Mouse (Mus musculus): ENCODE results near the gene Il9.

DNA sequence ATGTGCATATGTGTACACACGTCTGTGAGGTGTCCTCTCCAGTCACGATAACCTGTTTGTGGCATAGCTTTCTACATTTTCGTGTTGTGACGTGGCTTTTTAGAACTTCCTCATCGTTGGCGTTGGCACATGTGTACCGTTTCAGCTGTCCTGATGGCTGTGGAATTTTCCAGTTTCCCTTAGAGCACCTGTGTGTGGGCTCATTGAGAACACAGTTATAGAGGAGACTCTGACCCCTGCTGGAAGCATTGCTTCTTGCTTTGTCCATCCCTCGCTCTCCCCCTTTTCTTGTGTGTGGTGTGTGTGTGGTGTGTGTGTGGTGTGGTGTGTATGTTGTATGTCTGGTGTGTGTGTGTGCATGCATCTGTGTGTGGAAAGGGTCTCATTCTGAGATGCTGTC, 32.0 kb downstream of the Il9 start:
- TF ChIP-seq CTCF (IDR thresholded peaks at IDR 0.05; ENCODE audit: insufficient read depth, low read length) (no peak), POLR2A (IDR thresholded peaks at IDR 0.05; ENCODE audit: borderline replicate concordance, extremely low read depth, low read depth, low read length) (no peak)

All from lung, adult 2 months (tissue).